Mouse (Mus musculus) testis, postnatal 10 days (tissue): ENCODE results near the gene Arhgap15.

ENCODE experiments used
- DNase-seq: peaks from one replicate; pipeline ENCODE4 v3.0.0; 2021; ENCODE audit warnings: low spot score

The Arhgap15 gene

DNA sequence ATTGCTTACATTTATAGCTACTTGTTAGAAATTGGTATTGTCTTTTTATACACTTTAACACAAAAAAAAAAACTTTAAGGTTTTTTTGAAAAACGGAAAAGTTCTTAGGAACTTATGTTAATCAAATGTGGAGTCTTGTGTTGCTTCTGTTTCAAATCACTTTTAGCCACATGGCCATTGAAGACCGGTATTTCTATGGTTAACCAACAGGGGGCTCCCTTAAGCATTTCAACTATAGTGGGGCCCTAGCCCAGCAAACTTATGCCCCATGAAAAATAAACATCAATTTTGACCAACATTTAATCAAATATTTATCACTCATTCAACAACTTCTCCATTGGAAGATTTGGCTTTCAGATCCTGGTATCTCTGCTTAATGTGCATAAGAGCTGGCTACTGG is 557.5 kb downstream of the Arhgap15 start:
- no peak for DNase-seq

DNA sequence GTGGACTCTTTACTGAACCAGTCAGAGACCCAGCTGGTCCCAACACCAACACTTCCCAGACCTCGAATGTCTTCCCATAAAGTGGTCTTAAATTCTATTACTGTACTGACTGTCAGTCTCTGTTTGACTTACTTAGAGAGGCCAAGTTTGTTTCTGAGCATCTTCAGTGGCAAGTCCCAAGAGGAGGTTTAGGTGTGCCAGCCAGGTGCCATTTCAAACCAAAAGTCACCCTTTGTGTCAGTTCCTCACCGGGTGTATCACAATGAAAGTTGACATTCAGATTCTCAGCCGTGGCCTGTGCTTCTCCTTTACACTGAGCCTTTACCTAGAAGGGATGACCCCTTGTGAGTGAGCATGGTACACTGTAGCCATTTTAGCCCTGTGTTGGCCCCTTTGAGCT is 560.5 kb downstream of the Arhgap15 start:
- no peak for DNase-seq

DNA sequence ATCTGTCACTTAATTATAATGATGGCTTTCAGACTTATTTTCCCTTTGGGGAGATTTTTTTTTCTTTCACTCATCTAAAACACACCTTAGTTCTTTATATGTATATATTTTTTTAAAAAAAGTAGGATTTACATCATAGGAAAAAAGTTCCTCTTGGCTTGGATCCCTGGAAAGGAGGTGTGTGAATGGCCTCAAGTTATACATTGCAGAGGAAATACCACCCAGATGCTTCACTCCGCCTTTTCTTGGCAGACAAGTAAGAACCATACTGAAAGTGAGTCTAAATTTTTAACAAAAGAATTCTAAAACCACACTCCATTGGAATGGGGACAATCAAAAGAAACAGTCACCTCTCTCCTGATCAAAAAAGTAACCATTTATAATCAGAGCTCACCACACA is 560.9 kb downstream of the Arhgap15 start:
- no peak for DNase-seq

DNA sequence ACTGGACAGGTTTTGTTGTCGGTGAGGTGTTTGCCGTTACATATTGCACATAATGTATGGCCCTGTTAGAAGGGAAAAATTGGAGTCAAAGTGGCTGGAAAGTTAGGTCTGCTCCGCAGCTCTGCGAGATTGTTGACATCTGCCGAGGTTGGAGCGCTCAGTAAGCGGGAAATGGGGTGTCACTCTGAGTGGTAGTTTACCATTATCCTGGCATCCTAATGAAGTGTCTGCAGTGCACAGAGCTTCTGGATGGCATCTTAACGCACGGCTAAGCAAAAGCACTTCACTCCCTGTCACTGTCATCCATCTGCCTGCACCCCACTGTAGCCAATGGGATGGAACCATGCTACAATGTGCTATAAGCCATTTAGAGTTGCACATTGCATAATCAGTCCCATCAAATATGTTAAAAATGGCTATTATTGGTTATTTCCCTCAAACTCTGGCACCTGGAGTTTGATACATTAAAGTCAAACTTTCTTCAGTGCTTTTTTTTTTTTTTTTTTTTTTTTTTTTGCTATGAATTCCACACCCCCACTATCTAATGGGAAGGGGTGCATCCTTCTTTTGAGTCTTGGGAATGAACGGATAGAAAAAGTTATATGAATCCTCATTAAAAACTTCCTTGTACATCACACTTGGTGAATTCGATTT is 561.6 kb downstream of the Arhgap15 start:
- DNase-seq = no peak

DNA sequence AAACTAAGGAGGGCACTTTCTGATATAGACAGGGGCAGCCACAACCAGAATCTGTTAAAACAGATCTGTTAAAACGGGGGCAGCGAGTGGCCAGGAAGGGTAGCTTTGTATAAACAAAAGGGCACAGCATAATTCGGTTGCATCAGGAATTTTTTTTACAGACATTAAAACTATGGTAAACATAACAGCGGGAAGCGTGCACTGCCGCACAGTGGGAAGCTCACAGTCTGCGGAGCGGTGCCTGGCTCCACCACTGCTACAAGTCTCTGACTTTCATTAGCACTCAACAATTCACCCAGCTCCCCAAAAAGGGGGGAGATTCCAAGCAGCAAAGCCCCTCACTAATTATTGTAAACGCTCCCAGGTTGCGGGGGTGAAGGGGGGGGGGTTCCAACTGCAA is 562.6 kb downstream of the Arhgap15 start:
- no peak for DNase-seq

DNA sequence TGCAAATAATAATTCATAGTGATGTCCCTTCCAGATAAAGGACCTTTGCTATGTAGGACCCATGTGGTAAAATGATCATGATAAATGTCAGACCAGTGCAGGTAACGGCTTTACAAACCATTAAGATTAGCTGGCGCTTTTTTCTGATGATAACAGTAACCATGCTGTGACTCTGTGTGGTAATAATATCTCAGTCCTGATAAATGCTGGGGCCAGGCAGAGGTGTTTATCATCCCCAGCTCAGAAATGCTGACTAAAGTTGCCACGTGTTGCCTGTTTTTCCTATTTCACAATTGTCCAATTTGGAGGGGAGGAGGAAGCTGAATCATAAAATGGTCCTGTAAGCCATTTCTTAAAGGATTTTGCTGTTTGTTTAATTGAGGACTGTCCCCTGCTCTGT is 564.9 kb downstream of the Arhgap15 start:
- no peak for DNase-seq

DNA sequence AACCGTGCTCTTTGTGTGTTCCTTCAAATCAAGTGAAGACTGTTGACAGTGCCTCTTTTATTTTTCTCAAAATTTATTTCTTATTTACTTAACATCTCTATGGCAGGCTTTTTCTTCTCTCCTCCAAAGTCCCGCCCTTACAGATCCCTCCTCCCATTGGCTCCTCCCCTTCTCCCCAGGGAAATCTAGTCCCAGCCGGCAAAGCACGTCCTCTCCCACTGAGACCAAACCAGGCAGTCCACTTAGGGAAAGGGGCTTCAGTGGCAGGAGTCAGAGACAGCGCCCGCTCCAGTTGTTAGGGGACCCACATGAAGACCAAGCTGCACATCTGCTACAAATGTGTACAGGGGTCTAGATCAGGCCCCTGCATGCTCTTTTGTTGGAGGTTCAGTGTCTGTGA is 569.8 kb downstream of the Arhgap15 start:
- DNase-seq = peak; percentile 45

DNA sequence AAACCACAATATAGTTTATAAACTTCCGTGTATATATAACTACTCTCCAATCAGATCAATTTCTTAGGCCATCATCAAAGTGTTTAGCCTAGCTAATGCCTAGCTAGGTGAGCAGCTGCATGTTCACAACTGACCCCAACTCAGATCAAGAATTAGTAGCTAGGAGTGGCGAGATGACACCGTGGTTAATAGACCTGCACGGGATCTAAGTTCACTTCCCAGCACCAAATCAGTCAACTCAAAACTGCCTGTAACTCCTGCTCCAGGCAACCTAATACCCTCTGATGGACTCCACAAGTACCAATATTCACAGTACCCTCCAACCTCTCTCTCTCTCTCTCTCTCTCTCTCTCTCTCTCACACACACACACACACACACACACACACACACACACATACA is 570.9 kb downstream of the Arhgap15 start:
- no peak for DNase-seq

DNA sequence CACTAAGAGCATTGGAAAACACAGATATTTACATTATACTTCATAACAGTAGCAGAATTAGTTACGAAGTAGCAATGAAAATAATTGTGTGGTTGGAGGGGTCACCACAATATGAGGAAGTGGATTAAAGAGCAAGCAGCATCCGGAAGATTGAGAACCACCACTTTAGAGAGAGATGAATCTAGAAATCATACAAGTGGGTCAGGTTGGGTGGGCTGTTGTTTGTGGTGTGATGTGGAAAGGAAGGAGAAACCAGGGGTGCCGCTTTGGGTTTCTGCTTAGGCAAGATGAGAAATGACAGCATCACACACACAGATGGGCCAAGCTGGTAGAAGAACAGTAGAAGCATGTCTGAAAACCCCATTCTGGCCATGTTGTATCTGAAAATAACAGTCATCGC is 575.2 kb downstream of the Arhgap15 start:
- DNase-seq = no peak

DNA sequence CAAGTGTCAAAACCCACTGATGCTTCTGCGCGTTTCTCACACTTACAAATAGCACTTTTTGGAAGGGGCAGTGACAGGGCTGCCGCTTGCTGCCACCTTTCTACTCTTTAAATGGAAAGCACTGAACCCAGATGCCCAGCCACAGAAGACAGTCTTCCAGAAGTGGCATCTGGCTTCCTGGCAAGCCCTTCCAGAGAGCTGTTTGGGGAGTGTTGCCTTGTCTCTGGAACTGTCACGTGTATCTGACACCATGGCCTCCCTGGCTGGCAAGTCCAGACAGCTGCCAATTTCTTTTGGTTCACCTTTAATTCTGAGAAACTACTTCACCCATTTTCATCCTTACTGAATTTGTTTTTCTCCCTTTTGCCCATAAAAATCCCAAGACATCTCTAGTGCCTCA is 584.7 kb downstream of the Arhgap15 start:
- DNase-seq = no peak

DNA sequence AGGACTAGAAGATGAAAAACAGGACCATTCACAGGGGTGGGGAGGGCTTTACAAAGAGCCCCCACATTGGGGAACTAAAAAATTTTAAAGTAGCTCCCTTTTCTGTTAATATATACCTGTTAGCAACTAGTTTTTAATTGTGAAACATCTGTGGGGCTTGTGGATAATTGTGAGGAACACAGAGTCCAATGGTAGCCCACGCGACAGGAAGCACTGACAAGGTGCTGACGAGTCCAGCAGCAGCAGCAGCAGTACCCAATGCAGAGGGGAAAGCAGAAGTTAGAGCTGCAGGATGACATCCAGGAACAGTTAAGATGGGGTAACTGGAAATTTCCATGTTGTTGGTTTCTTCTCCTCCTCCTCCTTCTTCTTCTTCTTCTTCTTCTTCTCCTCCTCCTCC is 585.4 kb downstream of the Arhgap15 start:
- DNase-seq = no peak

DNA sequence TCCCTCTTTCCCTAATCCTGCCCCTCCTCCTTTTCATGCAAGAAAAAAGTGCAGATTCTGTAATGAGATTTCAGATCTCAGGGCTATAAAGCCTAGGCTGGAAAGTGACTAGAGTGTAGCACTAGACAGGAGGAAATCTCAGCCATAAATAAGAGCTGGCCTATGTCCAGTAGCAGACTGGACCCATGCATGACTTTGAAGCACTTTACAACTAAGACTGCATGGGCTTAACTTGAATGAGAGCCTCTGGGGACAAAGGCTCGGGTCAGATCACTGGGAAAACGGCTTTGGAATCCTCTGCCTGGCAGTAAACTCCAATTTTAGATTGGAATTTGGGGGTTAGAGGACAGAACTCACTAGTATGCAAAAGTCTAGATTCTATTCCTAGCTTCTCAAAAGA is 585.9 kb downstream of the Arhgap15 start:
- DNase-seq = no peak

DNA sequence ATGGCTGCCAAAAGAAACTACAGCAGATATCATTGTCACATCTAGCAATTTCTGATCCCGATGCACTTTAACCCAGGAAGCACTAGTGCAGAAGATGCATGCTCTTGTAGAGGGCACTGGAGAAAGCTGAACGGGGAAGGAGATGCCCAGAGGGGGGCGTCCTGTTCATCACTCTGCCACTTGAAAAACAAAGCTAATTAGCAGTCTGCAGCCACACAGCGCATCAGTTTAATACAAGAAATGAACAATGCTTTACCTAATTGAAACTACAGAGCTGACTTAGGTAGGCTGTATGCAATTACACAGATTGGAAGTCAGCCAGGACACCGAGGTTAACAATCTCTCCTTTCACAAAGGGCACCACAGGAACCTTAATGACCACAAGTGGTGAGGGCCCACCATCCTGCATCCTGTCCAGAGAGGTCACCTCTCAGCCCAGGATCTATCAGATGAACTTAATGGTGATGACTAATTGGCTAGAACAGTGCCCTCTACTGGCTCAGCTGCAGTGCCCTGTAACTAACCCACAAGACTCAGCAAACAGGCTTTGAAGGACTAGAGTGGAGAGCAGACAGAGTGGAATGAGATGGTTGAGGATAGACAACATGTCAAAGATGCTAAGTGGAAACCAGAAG is 588.2 kb downstream of the Arhgap15 start:
- DNase-seq = no peak

DNA sequence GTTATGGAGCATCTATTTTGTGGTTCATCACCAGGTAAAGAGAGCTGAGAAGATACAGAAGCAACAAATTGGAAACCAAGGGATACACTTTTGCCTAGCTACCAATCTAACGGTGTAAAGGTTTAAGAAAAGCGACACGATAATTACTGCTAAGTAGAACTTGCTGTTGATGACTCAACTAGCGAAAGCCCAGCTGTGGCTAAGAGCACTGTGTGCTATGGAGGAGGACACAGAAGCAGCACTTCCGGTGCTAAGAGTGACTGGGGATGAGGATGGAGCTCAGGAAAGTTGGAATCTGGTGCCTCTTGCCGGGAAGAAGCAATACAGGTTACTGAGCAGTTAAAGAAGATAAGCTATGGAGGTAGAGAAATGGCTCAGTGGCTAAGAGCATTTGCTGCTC is 589.8 kb downstream of the Arhgap15 start:
- DNase-seq = no peak

DNA sequence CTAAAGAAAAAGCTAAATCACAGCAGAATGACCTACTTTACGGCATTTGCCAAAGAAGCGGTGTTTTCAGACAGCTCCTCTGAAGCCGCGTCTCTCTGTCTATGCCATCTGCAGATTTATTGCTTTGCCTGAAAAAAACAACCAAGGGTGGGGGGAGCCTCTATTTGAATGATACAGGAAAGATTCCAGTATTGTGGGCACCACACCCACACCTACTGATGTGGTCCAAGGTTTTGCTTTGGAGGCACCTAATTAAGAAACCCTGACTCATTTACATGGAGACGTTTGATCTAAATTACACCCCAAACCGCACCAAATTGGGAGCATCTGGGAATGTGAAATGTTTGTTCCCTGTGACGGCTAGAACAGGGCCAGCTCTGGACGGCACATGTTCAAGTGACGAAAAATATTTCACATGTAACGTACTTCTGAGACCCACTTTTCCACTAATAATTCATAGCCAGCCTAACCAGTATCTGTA is 592.5 kb downstream of the Arhgap15 start:
- no peak for DNase-seq

DNA sequence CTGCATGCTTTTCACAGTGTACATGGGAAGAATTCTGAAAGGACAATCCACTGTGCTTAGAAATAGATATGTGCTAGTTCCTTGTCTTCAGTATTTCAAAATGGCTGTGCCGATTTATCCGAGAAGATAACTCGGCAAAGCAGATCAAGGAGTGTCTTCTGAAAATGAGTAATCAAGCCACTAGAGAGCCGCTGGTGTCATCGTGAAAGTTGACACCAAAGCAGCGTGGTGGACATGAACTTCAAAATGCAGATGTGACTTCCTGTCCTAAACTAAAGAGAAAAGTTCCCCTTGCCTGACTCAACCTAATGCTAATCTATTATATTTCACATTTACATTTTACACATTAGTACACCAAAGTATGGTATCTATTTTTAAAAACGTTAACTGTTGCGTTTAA is 596.2 kb downstream of the Arhgap15 start:
- DNase-seq = no peak

DNA sequence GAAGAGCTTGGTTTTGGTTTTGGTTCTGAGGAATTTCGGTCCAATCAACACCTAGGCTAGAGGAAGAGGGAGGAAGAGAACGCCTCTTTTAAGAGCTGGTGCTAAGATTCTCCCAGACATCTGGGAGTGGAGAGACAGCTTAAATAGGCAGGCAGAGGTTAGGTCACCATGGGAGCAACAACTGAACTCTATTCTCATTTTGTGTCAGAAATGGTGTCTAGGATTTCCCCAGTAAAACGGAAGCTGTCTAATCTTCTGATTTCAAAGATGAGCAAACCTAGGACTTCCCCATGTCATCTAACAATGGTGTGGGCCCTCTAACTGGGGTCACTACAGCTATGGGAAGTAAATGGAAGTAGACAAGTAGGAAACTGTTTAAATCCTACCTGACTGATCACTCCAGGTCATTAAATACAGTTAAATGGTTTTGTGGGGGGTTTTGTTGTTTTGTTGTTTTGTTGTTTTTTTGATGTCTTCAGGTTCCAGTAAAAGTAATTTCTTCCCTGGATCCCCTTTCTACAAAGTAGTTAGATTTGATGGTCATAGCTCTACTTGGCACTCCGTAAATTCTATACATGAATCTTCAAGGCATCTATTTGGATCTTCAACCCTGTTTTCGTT is 596.8 kb downstream of the Arhgap15 start:
- no peak for DNase-seq

DNA sequence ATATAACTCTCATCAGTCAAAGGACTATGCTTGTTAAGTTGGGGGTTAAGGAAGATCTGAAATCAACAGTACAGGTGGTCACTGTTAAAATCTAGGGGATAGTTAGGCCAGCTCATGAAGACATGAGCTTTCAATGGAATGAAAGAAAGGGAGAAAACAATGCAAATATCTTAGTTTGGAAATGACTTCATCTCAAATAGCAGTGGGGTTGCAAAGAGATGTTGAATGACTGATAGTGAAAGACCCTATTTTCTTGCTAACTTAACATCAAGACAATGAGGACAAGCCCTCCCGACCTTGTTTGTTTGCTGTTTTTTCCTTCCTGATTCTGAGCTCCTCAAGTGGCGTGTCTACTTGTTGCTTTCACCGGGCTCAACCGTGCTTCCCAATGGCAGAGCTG is 597.6 kb downstream of the Arhgap15 start:
- DNase-seq = no peak

DNA sequence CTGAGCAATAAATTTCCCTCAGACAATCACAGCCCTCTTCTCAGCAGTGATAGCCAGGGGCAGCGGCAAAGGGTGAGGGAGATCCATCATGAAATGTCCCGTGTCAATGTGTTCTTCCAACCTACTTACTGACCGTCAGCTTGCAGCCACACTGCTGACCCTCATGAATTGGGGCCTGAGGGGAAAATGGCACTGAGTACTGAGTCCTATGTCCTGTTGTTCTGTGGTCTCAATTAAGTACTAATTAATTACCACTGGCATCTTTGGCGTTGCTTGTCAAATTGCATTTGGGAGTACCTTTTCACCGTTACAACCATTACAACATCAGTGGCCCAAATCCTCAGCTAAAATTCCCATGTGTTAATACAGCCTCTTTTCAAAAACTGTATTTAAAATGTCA is 599.2 kb downstream of the Arhgap15 start:
- DNase-seq = no peak

DNA sequence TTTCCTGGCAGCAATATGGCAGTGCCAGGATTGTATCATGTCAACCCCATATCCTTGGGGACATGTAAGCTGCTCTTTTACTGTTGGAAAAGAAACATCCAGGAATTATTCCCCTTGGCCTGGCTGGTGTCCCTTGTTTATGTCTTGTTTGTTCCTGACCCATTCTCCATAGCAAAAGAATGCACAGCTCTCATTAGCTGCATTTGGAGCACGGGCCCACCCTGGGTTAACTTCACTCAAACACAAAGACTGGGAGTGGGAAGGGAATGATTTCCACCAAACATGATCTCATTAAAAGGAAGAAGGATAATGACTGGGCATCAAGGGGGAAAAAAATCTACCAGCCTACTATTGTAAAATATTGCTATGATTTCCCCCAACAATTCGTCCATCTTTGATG is 600.5 kb downstream of the Arhgap15 start:
- DNase-seq = no peak

DNA sequence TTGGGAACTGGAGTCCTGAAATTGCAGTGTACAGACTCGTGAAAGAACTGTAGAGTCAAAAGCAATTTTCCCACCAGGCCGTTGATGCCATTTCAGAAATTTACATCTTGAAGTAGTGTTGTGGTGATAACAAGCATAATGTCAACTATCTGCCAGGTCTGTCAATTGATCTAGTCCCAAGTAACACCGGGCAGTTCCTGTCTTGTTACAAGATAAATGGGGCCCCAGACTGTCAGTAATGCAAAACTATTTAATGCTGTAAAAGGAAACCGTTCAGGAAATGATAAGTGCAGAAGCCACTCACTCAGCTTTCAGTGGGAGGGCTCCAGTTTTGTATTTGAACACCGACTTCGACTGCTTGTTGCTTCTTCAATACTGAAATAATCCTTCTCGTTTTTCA is 604.3 kb downstream of the Arhgap15 start:
- DNase-seq = no peak

DNA sequence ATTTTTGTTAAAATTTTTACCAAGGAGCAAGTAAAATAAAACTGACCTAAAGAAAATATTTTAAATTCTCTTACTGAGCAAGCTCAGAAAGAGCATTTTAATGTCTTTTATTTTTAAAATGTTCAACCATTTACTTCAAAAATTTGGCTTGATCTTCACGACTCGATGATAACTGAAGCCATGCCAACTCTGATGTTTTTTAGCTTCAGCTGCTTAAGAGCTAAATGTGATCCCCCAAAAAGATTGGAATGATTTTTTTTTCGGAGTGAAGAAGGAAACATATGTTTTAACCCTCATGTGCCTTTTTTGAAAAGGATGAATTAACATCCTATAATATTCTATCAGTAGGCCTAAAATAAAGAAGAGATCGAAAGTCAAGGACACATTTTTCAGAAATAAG is 605.0 kb downstream of the Arhgap15 start:
- DNase-seq = no peak

DNA sequence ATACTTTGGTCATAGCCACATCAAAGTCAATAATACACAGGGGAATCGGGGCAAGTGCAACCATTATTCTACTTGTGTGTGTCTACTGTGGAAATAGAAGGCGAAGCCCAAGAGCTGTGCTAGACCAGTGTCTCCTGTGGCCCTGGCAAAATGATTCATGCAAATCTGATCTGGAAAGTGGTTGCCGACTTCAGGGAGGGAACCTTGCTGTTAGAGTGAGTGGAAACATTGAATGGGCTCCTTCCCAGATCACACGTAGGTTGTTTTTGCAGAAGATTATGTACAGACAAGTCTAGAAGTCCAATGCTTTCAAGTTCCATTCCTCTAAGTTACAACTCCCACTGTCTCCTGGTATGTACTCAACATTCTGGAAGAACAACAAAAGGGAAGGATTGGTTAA is 606.2 kb downstream of the Arhgap15 start:
- no peak for DNase-seq

DNA sequence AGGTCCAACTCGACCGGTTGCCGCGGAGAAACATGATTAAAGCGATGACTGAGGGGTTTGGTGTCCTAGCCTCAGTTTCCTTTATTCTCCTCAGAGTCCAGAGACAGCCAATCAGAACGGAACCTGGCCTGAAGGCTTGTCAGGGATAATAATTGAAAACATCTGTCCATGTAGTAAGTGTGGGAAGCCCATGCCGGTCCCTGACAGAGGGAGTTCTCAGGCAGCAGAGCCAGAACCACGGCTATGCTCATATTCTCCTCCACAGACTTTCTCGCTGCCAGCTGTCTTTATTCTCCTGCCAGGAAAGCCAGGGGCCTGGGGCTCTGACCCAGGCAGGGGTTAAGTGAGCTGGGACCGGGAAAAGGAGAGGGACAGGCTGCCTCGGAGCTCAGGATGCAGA is 606.7 kb downstream of the Arhgap15 start:
- DNase-seq = no peak
